Mouse (Mus musculus) neural tube, embryonic 14.5 days (tissue): ENCODE measurements around the gene Hist1h4k. TPM values are rescaled to one million over a fixed set of nuclear protein-coding genes. Genes with fewer than 3 reads are reported as not detected.
"Not testable (repeated sequence)": the region's sequence is repeated elsewhere in the genome, so short reads cannot be mapped to it uniquely, and the experiment has no call there.

Source experiments
- ATAC-seq: fragments of 200-750 bp; cut with Nextera tagmentation; 2 replicates; pipeline ENCODE4 v1.8.0; 2017; ENCODE audit warnings: low read depth, mild to moderate bottlenecking, moderate TSS enrichment, moderate library complexity
- H3K27ac ChIP-seq: fragments of 300-500 bp; sonication (generic); 2 replicates; pipeline ENCODE4 v1.5.1; 2014; ENCODE audit warnings: low read depth, mild to moderate bottlenecking, control low read depth, low read length, moderate library complexity, mixed read lengths
- H3K27me3 ChIP-seq: fragments of 300-500 bp; sonication (generic); 2 replicates; pipeline ENCODE4 v1.6.1; 2014; ENCODE audit warnings: low read length; ENCODE audit not compliant: control insufficient read depth, insufficient read depth
- H3K36me3 ChIP-seq: fragments of 300-500 bp; sonication (generic); 2 replicates; pipeline ENCODE4 v1.6.1; 2014; ENCODE audit warnings: low read length, mixed read lengths; ENCODE audit not compliant: control insufficient read depth, insufficient read depth
- H3K4me1 ChIP-seq: fragments of 300-500 bp; sonication (generic); 2 replicates; pipeline ENCODE4 v1.6.1; 2014; ENCODE audit warnings: low read length; ENCODE audit not compliant: control insufficient read depth, insufficient read depth
- H3K4me2 ChIP-seq: fragments of 300-500 bp; sonication (generic); 2 replicates; pipeline ENCODE4 v1.6.1; 2014; ENCODE audit warnings: mild to moderate bottlenecking, low read depth, low read length, control low read depth
- H3K4me3 ChIP-seq: fragments of 300-500 bp; sonication (generic); 2 replicates; pipeline ENCODE4 v1.5.1; 2014; ENCODE audit warnings: low read depth, low read length, control low read depth, mixed read lengths
- H3K9ac ChIP-seq: fragments of 300-500 bp; sonication (generic); replicated peaks from 2 replicates; pipeline ENCODE4 v1.6.1; 2014; ENCODE audit warnings: low read depth, mild to moderate bottlenecking, control low read depth, low read length, mixed read lengths
- H3K9me3 ChIP-seq: fragments of 300-500 bp; sonication (generic); 2 replicates; pipeline ENCODE4 v1.6.1; 2016; ENCODE audit warnings: low read length; ENCODE audit not compliant: control insufficient read depth
- WGBS: fragments of 180-500 bp; shearing (Covaris S2); extraction: QIAGEN DNeasy Blood & Tissue Kit; methylation state at CpG from one replicate; pipeline ENCODE4 v1.1.7; 2014; 5-methylcytosine and 5-hydroxymethylcytosine counted together
- polyA plus RNA-seq: library from polyadenylated mRNA; unstranded; fragments of >200 nt; fragmentation: Nextera tagmentation; extraction: Ambion mirVana; gene quantifications from 2 replicates; pipeline ENCODE4 v1.2.1, GENCODE M21; 2014

Hist1h4k gene
- polyA plus RNA-seq, 1 experiment from 2014 or later, result not detected

DNA sequence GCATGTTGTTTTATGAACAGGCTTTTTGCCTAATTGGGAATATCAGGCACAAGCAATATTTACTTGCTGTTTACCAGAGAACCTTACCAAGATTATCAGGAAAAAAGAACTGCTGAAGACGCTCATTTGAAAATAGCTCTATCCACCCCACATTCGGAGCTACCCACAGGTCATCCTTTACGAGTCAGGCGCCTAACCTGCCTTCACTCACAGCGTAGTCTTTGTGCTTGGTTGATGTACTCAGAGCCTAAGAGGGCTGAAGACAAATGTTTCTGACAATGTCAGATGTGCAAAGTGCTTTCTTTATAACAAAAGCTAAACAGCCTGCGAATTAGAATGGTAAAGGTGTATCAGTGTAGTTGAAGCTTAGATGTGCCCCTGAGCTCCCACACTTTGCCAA, 34.0 kb upstream of the Hist1h4k start:
- ATAC-seq, result no peak
- Histone ChIP-seq H3K9me3 (no peaks in the 10 kb centered on the region), H3K27me3 (no peaks in the 10 kb centered on the region), H3K36me3 (no peaks in the 10 kb centered on the region), H3K4me3 (no peak overlapping the region), H3K4me1 (peaks cover 31% of the 10 kb centered on the region), H3K27ac (no peak overlapping the region), H3K9ac (no peak overlapping the region), H3K4me2 (no peak overlapping the region)
- 12% methylated on average over 6 of the region's 6 CpGs for WGBS

DNA sequence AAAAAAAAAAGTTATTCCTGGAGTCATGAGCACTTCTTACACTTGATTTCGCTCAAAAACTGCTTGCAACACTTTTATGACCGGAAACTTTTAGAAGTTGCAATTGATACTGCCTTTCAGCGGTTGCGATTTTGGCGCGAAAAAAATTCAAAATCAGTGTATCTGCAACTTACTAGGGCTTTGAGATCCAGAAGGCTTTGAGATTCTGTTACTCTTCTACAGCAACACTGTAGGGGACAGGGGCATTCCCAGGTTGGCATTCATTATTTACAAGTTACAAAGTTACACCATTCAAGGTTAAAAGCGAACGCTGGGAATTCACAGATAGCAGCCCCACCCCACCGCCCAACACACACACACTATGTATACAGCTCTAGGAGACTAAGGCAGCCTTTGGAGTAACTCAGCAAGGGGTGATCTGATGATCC, 33.4 kb upstream of the Hist1h4k start:
- no peak overlapping the region for H3K9ac ChIP-seq
- no peaks in the 10 kb centered on the region for H3K36me3 ChIP-seq
- WGBS, result 2% methylated on average over 9 of the region's 9 CpGs
- no peaks in the 10 kb centered on the region for H3K9me3 ChIP-seq
- H3K4me1 ChIP-seq, result peaks cover 31% of the 10 kb centered on the region
- H3K4me3 ChIP-seq, result peak overlapping the region; percentile 36
- H3K27ac ChIP-seq, result peak overlapping the region; percentile 22; the same call in 1 of the 2 replicates
- no peaks in the 10 kb centered on the region for H3K27me3 ChIP-seq
- peak overlapping the region; percentile 64 for H3K4me2 ChIP-seq
- no peak for ATAC-seq

DNA sequence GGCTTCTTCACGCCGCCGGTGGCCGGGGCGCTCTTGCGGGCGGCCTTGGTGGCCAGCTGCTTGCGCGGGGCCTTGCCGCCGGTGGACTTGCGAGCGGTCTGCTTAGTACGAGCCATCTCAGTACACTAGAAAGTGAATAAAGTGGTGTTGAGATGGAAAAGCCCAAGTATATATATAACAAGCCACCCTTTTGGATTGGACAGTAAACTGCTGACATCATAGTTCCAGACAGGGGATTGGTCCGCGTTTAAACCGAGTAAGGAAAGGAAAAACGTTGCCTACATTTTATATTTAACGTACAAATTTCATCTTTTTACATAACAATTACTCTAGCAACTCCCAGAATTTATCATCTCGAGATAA, 32.9 kb upstream of the Hist1h4k start, which contains the start of gene Hist1h3i:
Gene Hist1h3i (minus strand): TSS at position 116 of the 363 bp plus-strand sequence.
- H3K4me1 ChIP-seq, result peaks cover 28% of the 10 kb centered on the region
- peak; percentile 83 for ATAC-seq
- peak within 1 kb of the TSS; percentile 36 for H3K4me3 ChIP-seq
- H3K4me2 ChIP-seq, result peak within 1 kb of the TSS; percentile 64
- under 1% methylated on average over 13 of the region's 20 CpGs for WGBS
- H3K27ac ChIP-seq, result peak within 1 kb of the TSS; percentile 55; the same call in 1 of the 2 replicates
- no peaks in the 10 kb centered on the region for H3K36me3 ChIP-seq
- H3K27me3 ChIP-seq, result no peaks in the 10 kb centered on the region
- no peaks in the 10 kb centered on the region for H3K9me3 ChIP-seq
- peak within 1 kb of the TSS; percentile 54; the same call in 1 of the 2 replicates for H3K9ac ChIP-seq

DNA sequence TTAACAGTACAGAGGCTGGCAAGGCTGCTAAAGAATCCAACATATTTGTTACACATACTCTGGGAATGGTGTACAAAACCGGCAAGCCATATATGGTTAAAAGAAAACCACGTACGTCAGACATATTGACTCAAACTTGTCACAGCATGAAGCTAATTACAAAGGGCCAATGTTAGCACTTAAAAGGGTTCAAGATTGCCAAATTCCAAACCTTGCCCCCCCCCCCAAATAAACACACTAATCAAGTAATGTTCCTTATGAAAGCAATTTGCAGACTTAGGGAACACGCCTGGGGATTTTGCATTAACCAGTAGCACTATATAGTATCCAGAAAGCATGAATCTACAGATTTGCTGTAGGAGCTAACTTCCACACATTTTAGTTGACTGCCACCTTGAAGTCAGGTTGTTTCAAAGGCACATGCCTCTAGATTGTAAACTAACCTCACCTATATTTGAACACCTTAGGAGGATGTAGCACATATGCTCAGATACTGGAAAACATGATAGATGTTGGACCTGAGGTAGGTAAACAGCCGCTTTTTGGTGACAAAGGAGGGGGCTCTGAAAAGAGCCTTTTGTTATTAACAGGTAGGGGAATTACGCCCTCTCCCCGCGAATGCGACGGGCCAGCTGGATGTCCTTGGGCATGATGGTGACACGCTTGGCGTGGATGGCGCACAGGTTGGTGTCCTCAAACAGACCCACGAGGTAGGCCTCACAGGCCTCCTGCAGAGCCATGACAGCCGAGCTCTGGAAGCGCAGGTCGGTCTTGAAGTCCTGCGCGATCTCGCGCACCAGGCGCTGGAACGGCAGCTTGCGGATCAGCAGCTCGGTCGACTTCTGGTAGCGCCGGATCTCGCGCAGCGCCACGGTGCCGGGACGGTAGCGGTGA, 32.3 kb upstream of the Hist1h4k start:
- peak; percentile 0; the same call in 1 of the 2 replicates for ATAC-seq
- Histone ChIP-seq H3K27ac (0 out of 2 replicates have a peak overlapping the region, but pooled peaks have one; percentile 55), H3K4me1 (peaks cover 23% of the 10 kb centered on the region), H3K4me3 (peak overlapping the region; percentile 36), H3K4me2 (peak overlapping the region; percentile 64), H3K9ac (peak overlapping the region; percentile 54; the same call in 1 of the 2 replicates)
- under 1% methylated on average over 17 of the region's 35 CpGs for WGBS
- not testable (repeated sequence) for H3K9me3 ChIP-seq, H3K27me3 ChIP-seq, H3K36me3 ChIP-seq

DNA sequence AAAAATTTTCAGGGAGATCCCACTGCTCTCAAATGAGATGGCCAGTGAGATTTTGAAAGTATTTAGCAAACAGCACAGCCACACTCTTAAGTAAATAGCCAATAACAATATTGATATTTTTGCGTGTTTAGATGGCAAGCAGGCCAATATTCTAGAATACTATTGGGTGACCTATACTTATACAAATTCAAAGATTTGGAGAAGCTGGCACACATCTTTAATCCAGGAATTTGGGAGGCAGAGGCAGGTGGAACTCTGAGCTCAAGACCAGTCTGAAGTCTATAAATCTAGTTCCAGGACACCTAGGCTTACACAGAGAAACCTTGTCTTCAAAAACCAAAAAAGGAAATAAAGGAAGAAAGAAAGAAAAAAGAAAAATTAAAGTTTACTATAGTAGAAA, 31.3 kb upstream of the Hist1h4k start:
- H3K4me2 ChIP-seq, result no peak overlapping the region
- H3K4me1 ChIP-seq, result peaks cover 23% of the 10 kb centered on the region
- H3K9ac ChIP-seq, result no peak overlapping the region
- no peaks in the 10 kb centered on the region for H3K27me3 ChIP-seq
- 91% methylated on average over 1 of the region's 1 CpGs for WGBS
- no peaks in the 10 kb centered on the region for H3K36me3 ChIP-seq
- no peaks in the 10 kb centered on the region for H3K9me3 ChIP-seq
- no peak overlapping the region for H3K4me3 ChIP-seq
- ATAC-seq, result no peak
- H3K27ac ChIP-seq, result no peak overlapping the region

DNA sequence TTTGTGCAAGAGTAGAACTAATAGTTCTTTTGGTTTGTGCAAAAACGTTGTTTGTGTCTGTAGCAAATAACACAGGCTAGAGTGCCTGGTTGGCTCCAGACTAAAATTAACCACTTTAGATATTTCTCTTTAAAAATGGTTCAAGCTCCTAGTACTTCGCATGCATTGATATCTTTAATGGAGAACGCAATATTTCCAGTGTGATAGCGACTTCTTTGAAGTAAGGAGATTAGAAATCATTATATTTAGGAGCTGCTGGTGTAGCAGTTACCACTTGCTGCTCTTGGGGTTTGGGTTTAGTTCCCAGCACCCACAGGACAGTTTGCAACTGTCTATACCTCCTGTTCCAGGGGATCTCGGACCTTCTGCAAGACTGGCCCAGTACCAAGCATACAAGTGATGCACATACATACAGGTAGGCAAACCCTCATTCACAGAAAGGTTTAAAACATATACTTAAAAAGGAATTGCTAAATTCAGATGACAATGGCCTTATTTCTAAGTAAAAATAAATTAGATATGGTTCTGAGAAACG, 30.8 kb upstream of the Hist1h4k start:
- Histone ChIP-seq H3K4me2 (no peak overlapping the region), H3K4me3 (no peak overlapping the region), H3K27me3 (no peaks in the 10 kb centered on the region), H3K4me1 (peaks cover 20% of the 10 kb centered on the region), H3K9me3 (no peaks in the 10 kb centered on the region), H3K36me3 (no peaks in the 10 kb centered on the region), H3K9ac (no peak overlapping the region), H3K27ac (no peak overlapping the region)
- WGBS, result 47% methylated on average over 6 of the region's 6 CpGs
- no peak for ATAC-seq

DNA sequence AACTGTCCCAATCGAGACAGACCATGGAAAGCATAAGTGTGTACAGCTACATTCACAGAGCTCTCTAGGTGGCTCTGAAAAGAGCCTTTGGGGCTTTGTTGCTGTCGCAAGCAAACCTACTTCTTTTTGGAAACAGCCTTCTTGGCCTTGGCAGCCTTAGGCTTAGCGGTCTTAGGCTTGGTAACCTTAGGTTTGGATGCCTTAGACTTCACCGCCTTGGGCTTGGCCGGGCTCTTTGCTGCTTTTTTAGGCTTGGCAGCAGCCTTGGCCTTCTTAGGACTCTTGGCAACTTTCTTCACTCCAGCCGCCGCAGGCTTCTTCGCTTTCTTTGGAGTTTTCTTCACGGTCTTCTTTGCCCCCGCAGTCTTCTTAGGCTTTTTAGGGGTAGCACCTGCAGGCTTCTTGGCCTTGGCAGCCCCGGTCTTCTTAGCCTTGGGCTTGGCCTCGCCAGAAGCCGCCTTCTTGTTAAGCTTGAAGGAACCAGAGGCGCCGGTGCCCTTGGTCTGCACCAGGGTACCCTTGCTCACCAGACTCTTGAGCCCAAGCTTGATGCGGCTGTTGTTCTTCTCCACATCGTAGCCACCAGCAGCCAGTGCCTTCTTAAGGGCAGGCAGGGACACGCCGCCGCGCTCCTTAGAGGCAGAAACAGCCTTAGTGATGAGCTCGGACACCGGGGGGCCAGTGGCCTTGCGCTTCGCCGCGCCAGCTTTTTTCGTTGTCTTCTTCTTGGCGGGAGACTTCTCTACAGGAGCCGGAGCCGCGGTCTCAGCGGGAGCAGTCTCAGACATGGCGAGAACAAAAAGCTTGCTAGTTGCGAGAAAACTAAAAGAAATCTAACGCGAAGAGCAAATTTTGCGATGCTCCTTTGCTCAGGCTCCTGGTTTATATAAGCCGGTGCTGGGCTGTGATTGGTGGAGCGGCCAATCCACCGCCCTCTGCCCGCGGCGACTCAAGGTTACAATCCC, 29.7 kb upstream of the Hist1h4k start, which contains the start of gene Hist1h1b:
Gene Hist1h1b (minus strand): TSS at position 859 of the 965 bp plus-strand sequence.
- Histone ChIP-seq H3K4me2 (peak within 1 kb of the TSS; percentile 70), H3K4me3 (peak within 1 kb of the TSS; percentile 37), H3K27me3 (no peaks in the 10 kb centered on the region), H3K9me3 (no peaks in the 10 kb centered on the region), H3K27ac (peak within 1 kb of the TSS; percentile 10; the same call in 1 of the 2 replicates), H3K36me3 (no peaks in the 10 kb centered on the region), H3K9ac (peak within 1 kb of the TSS; percentile 39), H3K4me1 (peaks cover 19% of the 10 kb centered on the region)
- under 1% methylated on average over 44 of the region's 44 CpGs for WGBS
- no peak for ATAC-seq

DNA sequence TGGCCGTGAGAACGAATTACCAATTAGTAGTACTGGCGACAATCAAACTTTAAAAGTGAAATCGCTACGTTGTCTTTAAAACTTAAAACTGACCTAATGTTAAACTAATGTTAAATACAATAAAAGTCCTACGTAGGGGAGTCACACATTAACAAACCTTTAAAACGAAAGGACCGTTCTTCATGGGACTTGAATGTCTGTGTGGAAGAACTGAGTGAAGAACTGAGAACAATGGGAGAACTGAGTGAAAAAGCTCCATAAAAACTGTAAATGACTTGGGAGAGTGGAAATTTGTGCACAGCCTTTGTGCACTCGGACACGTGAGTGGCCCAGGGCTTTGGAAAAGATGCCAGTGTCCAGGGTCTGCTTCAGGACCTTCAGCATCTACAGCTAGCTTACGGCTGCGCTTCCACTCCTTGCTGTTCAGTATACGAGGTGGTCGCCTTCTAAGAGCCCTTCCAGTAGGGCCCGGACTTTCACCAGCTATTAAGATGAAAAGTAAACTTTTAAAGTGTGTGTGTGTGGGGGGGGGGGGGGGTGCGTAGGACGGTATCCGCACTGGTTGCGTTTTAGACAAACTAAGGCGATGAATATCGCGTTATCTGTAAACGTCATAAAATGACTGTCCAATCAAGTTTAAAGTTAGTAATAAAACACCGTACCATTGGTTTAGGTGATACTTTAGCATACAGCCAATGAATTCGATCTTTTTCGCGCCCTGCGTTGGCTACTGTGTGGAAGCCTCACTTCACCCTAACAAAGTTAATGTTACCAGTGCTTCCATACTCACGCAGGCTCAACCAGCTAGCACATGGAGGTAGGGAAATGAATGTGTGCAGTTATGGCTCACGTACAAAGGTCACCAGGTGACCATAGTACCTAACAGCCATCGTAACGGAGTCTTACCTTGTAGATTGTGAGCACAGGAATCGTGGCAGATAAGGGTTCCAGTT, 28.8 kb upstream of the Hist1h4k start:
- Histone ChIP-seq H3K27ac (peak overlapping the region; percentile 49; the same call in 1 of the 2 replicates), H3K27me3 (no peaks in the 10 kb centered on the region), H3K36me3 (no peaks in the 10 kb centered on the region), H3K4me3 (peak overlapping the region; percentile 37), H3K4me2 (peak overlapping the region; percentile 70), H3K9ac (peak overlapping the region; percentile 41), H3K4me1 (peaks cover 19% of the 10 kb centered on the region), H3K9me3 (no peaks in the 10 kb centered on the region)
- WGBS, result 4% methylated on average over 33 of the region's 33 CpGs
- peak; percentile 95 for ATAC-seq
